Mouse (Mus musculus) limb, embryonic 15.5 days (tissue): ENCODE measurements around the gene Oaz1. TPM values are rescaled to one million over a fixed set of nuclear protein-coding genes. Genes with fewer than 3 reads are reported as not detected.

Experiments used
- ATAC-seq: fragments of 200-750 bp; cut with Nextera tagmentation; 2 replicates; pipeline ENCODE4 v1.8.0; 2017; ENCODE audit warnings: low read depth, moderate TSS enrichment; ENCODE audit not compliant: insufficient number of reproducible peaks, low FRiP score, low TSS enrichment
- H3K27ac ChIP-seq: fragments of 300-500 bp; sonication (generic); 2 replicates; pipeline ENCODE4 v1.5.1; 2015; ENCODE audit warnings: moderate library complexity, mild to moderate bottlenecking, inconsistent platforms
- H3K27me3 ChIP-seq: fragments of 300-500 bp; sonication (generic); 2 replicates; pipeline ENCODE4 v1.6.1; 2015; ENCODE audit warnings: inconsistent platforms
- H3K36me3 ChIP-seq: fragments of 300-500 bp; sonication (generic); 2 replicates; pipeline ENCODE4 v1.6.1; 2015; ENCODE audit warnings: inconsistent platforms
- H3K4me1 ChIP-seq: fragments of 300-500 bp; sonication (generic); 2 replicates; pipeline ENCODE4 v1.6.1; 2015; ENCODE audit warnings: inconsistent platforms
- H3K4me2 ChIP-seq: fragments of 300-500 bp; sonication (generic); 2 replicates; pipeline ENCODE4 v1.6.1; 2015; ENCODE audit warnings: mild to moderate bottlenecking, inconsistent platforms
- H3K4me3 ChIP-seq: fragments of 300-500 bp; sonication (generic); 2 replicates; pipeline ENCODE4 v1.5.1; 2015; ENCODE audit warnings: mild to moderate bottlenecking, inconsistent platforms
- H3K9ac ChIP-seq: fragments of 300-500 bp; sonication (generic); 2 replicates; pipeline ENCODE4 v1.6.1; 2015; ENCODE audit warnings: inconsistent platforms
- H3K9me3 ChIP-seq: fragments of 300-500 bp; sonication (generic); 2 replicates; pipeline ENCODE4 v1.6.1; 2016; ENCODE audit warnings: inconsistent platforms
- WGBS: fragments of 180-500 bp; shearing (Covaris S2); methylation state at CpG from one replicate; pipeline ENCODE4 v1.1.7; 2015; 5-methylcytosine and 5-hydroxymethylcytosine counted together
- microRNA counts: library from miRNA; unstranded; fragments of <30 nt; microRNA quantifications from one replicate; lab custom pipeline; 2016
- microRNA-seq: library from miRNA; unstranded; fragments of <30 nt; microRNA quantifications from one replicate; pipeline ENCODE4, GENCODE M21; 2016
- polyA plus RNA-seq: library from polyadenylated mRNA; unstranded; fragments of >200 nt; fragmentation: Nextera tagmentation; extraction: Ambion mirVana; gene quantifications from 2 replicates; pipeline ENCODE4 v1.2.1, GENCODE M21; 2015

Oaz1 gene
- polyA plus RNA-seq, 1 experiment from 2014 or later = 1,708 TPM

GRCm38 (mm10) chr10:80858350-80858935 is 32.0 kb downstream of the Oaz1 start:
- H3K4me2 ChIP-seq = no peak overlapping the region
- H3K27me3 ChIP-seq = no peaks in the 10 kb centered on the region
- no peaks in the 10 kb centered on the region for H3K9me3 ChIP-seq
- no peak overlapping the region for H3K9ac ChIP-seq
- H3K27ac ChIP-seq = no peak overlapping the region
- H3K36me3 ChIP-seq = peaks cover 24% of the 10 kb centered on the region
- ATAC-seq = no peak
- H3K4me1 ChIP-seq = peaks cover 35% of the 10 kb centered on the region
- H3K4me3 ChIP-seq = no peak overlapping the region
- WGBS = 86% methylated on average over 7 of the region's 7 CpGs

- Histone ChIP-seq H3K4me3 (no peak overlapping the region), H3K9ac (no peak overlapping the region), H3K4me1 (peaks cover 6% of the 10 kb centered on the region; the same call in 1 of the 2 replicates), H3K4me2 (no peak overlapping the region), H3K27ac (no peak overlapping the region), H3K9me3 (no peaks in the 10 kb centered on the region), H3K27me3 (no peaks in the 10 kb centered on the region), H3K36me3 (peaks cover 60% of the 10 kb centered on the region)
- 97% methylated on average over 5 of the region's 5 CpGs for WGBS
- ATAC-seq = no peak
Measured at GRCm38 (mm10) chr10:80862305-80862704, 35.8 kb downstream of the Oaz1 start.

GRCm38 (mm10) chr10:80864446-80864845 is 38.0 kb downstream of the Oaz1 start:
- ATAC-seq = no peak
- H3K4me1 ChIP-seq = no peaks in the 10 kb centered on the region
- H3K4me3 ChIP-seq = no peak overlapping the region
- H3K27ac ChIP-seq = no peak overlapping the region
- peaks cover 75% of the 10 kb centered on the region for H3K36me3 ChIP-seq
- H3K9ac ChIP-seq = no peak overlapping the region
- no peaks in the 10 kb centered on the region for H3K27me3 ChIP-seq
- WGBS = 88% methylated on average over 16 of the region's 16 CpGs
- H3K9me3 ChIP-seq = no peaks in the 10 kb centered on the region
- no peak overlapping the region for H3K4me2 ChIP-seq

- Histone ChIP-seq H3K4me1 (no peaks in the 10 kb centered on the region), H3K4me3 (no peak overlapping the region), H3K4me2 (no peak overlapping the region), H3K36me3 (peaks cover 28% of the 10 kb centered on the region), H3K9me3 (no peaks in the 10 kb centered on the region), H3K9ac (no peak overlapping the region), H3K27ac (no peak overlapping the region), H3K27me3 (peaks cover 14% of the 10 kb centered on the region; the same call in 1 of the 2 replicates)
- no peak for ATAC-seq
- WGBS = 67% methylated on average over 2 of the region's 6 CpGs
Measured at GRCm38 (mm10) chr10:80870993-80871392, 44.5 kb downstream of the Oaz1 start.

GRCm38 (mm10) chr10:80871581-80871980 is 45.1 kb downstream of the Oaz1 start, which contains the start of gene Tmprss9:
Gene Tmprss9 (plus strand): TSS chr10:80871848.
- peaks cover 14% of the 10 kb centered on the region; the same call in 1 of the 2 replicates for H3K27me3 ChIP-seq
- no peaks in the 10 kb centered on the region for H3K9me3 ChIP-seq
- no peak within 1 kb of the TSS for H3K4me2 ChIP-seq
- H3K4me3 ChIP-seq = no peak within 1 kb of the TSS
- H3K4me1 ChIP-seq = no peaks in the 10 kb centered on the region
- peaks cover 22% of the 10 kb centered on the region for H3K36me3 ChIP-seq
- no peak for ATAC-seq
- H3K9ac ChIP-seq = no peak within 1 kb of the TSS
- H3K27ac ChIP-seq = no peak within 1 kb of the TSS
- WGBS = 23% methylated on average over 9 of the region's 9 CpGs

GRCm38 (mm10) chr10:80874035-80874434 is 47.6 kb downstream of the Oaz1 start:
- ATAC-seq = no peak
- no peaks in the 10 kb centered on the region for H3K9me3 ChIP-seq
- H3K4me3 ChIP-seq = no peak overlapping the region
- no peak overlapping the region for H3K27ac ChIP-seq
- no peaks in the 10 kb centered on the region for H3K36me3 ChIP-seq
- no peak overlapping the region for H3K9ac ChIP-seq
- 72% methylated on average over 9 of the region's 9 CpGs for WGBS
- H3K4me1 ChIP-seq = no peaks in the 10 kb centered on the region
- no peak overlapping the region for H3K4me2 ChIP-seq
- H3K27me3 ChIP-seq = peaks cover 14% of the 10 kb centered on the region; the same call in 1 of the 2 replicates

- H3K27me3 ChIP-seq = peaks cover 14% of the 10 kb centered on the region; the same call in 1 of the 2 replicates
- no peaks in the 10 kb centered on the region for H3K4me1 ChIP-seq
- H3K9me3 ChIP-seq = no peaks in the 10 kb centered on the region
- no peak overlapping the region for H3K9ac ChIP-seq
- no peak overlapping the region for H3K4me2 ChIP-seq
- no peak overlapping the region for H3K4me3 ChIP-seq
- ATAC-seq = no peak
- 31% methylated on average over 5 of the region's 5 CpGs for WGBS
- H3K36me3 ChIP-seq = no peaks in the 10 kb centered on the region
- no peak overlapping the region for H3K27ac ChIP-seq
Measured at GRCm38 (mm10) chr10:80876028-80876427, 49.6 kb downstream of the Oaz1 start.

- Histone ChIP-seq H3K9me3 (no peaks in the 10 kb centered on the region), H3K36me3 (no peaks in the 10 kb centered on the region), H3K4me2 (no peak overlapping the region), H3K4me1 (no peaks in the 10 kb centered on the region), H3K9ac (no peak overlapping the region), H3K27me3 (peaks cover 10% of the 10 kb centered on the region; the same call in 1 of the 2 replicates), H3K4me3 (no peak overlapping the region), H3K27ac (no peak overlapping the region)
- no peak for ATAC-seq
- WGBS = 23% methylated on average over 3 of the region's 3 CpGs
Measured at GRCm38 (mm10) chr10:80876594-80876993, 50.1 kb downstream of the Oaz1 start.

MicroRNAs encoded within 50 kb of the gene (microRNA counts, 519-probe panel; counts per million panel counts)
- microRNA mmu-miR-1982 (lab: Ali Mortazavi, UCI) = not detected

Small RNA genes lying within 50 kb of the gene (microRNA-seq; reads per million reads assigned to microRNA genes)
- 1.2 reads per million for gene Mir1982

Other genes with a start within 250 kb of the Oaz1 start
- gene Klf16, start 249.3 kb upstream of the Oaz1 start, polyA plus RNA-seq = 7.9 and 9.9 TPM in 2 replicates
- gene Abhd17a, start 236.3 kb upstream of the Oaz1 start, polyA plus RNA-seq = 97.0 and 104 TPM in 2 replicates
- 100 and 102 TPM in 2 replicates for gene Scamp4, start 223.8 kb upstream of the Oaz1 start, polyA plus RNA-seq
- 6.4 and 8.0 TPM in 2 replicates for gene Adat3, start 223.8 kb upstream of the Oaz1 start, polyA plus RNA-seq
- 4.9 and 5.8 TPM in 2 replicates for gene Gm49322, start 220.6 kb upstream of the Oaz1 start, polyA plus RNA-seq
- 126 and 148 TPM in 2 replicates for gene Csnk1g2, start 203.8 kb upstream of the Oaz1 start, polyA plus RNA-seq
- 54.7 and 68.2 TPM in 2 replicates for gene Btbd2, start 169.6 kb upstream of the Oaz1 start, polyA plus RNA-seq
- 90.1 and 97.5 TPM in 2 replicates for gene Mknk2, start 148.5 kb upstream of the Oaz1 start, polyA plus RNA-seq
- 55.8 and 57.7 TPM in 2 replicates for gene Mob3a, start 124.7 kb upstream of the Oaz1 start, polyA plus RNA-seq
- 25.9 and 31.0 TPM in 2 replicates for gene Izumo4, start 124.5 kb upstream of the Oaz1 start, polyA plus RNA-seq
- gene Ap3d1, start 84.4 kb upstream of the Oaz1 start, polyA plus RNA-seq = 72.3 and 75.0 TPM in 2 replicates
- gene Dot1l, start 71.5 kb upstream of the Oaz1 start, polyA plus RNA-seq = 14.2 and 15.3 TPM in 2 replicates
- gene Sf3a2, start 28.5 kb upstream of the Oaz1 start, polyA plus RNA-seq = 59.0 and 71.7 TPM in 2 replicates
- 119 and 124 TPM in 2 replicates for gene Plekhj1, start 28.0 kb upstream of the Oaz1 start, polyA plus RNA-seq
- not detected in 2 replicates for gene Amh, start 21.4 kb upstream of the Oaz1 start, polyA plus RNA-seq
- 7.5 and 26.8 TPM in 2 replicates for gene Jsrp1, start 13.2 kb upstream of the Oaz1 start, polyA plus RNA-seq
- 0.86 and 0.92 TPM in 2 replicates for gene Lingo3, start 17.4 kb downstream of the Oaz1 start, polyA plus RNA-seq
- gene Lsm7, start 28.6 kb downstream of the Oaz1 start, polyA plus RNA-seq = 231 and 258 TPM in 2 replicates
- gene Sppl2b, start 28.6 kb downstream of the Oaz1 start, polyA plus RNA-seq = 44.5 and 47.4 TPM in 2 replicates
- gene Tmprss9, start 45.2 kb downstream of the Oaz1 start, polyA plus RNA-seq = 0.05 TPM in 1 of 2 replicates, not detected in the other
- 312 and 329 TPM in 2 replicates for gene Timm13, start 74.3 kb downstream of the Oaz1 start, polyA plus RNA-seq
- 51.6 and 58.2 TPM in 2 replicates for gene Lmnb2, start 91.6 kb downstream of the Oaz1 start, polyA plus RNA-seq
- 44.4 and 44.7 TPM in 2 replicates for gene Gadd45b, start 103.4 kb downstream of the Oaz1 start, polyA plus RNA-seq
- 7.7 and 8.7 TPM in 2 replicates for gene Gng7, start 188.3 kb downstream of the Oaz1 start, polyA plus RNA-seq
- gene Diras1, start 199.0 kb downstream of the Oaz1 start, polyA plus RNA-seq = 0.05 and 0.29 TPM in 2 replicates
- gene Slc39a3, start 210.8 kb downstream of the Oaz1 start, polyA plus RNA-seq = 21.3 and 21.8 TPM in 2 replicates
- gene Sgta, start 233.5 kb downstream of the Oaz1 start, polyA plus RNA-seq = 200 and 204 TPM in 2 replicates
- 79.3 and 91.0 TPM in 2 replicates for gene Thop1, start 243.4 kb downstream of the Oaz1 start, polyA plus RNA-seq